ENCODE assay signal across 10 mouse cellular contexts in the genomic region with DNA sequence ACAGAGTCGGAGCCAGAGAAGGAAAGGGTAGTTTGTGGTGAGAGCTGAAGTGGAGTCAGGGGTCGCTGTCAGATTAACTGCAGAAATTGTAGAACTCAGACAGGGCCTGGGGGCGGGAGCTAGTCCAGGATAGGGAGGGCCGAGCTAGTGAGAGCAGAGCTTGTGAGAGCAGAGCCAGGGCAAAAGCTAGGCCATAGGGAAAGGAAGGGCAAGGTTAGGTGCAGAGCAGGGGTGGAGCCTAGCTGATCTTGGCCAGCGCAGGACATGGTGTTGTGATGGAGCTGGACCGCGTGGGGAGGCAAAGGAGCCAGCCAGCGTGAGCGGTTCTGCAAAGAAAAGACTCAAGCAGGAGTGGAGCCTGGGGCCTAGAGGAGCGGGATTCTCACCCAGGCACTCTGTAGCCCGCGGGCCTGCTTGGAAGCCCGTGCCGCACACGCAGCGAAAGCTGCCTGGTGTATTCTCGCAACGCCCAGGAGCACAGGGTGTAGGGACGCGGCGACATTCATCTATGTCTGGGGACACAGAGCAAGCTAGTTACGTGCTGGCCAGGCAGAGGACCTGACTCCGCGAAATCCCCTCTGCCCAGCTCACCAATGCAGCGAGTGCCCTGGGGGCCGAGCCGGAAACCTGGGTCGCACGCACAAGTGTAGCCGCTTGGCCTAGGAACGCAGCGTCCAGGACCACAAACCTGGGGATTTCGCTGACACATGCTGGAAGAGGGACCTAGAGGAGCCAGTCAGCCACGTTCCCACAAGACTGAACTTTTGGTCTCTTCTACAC. TPM values are rescaled to one million over a fixed set of nuclear protein-coding genes. Genes with fewer than 3 reads are reported as not detected.
DNase-seq lines count a peak whose midpoint lies in the region; ATAC-seq lines count a peak whose summit lies in the region.
"Had no signal": no experiment of that assay in that cellular context is flagged by ENCODE, and none has a peak within 500 bp of the region (broad histone marks: within the 10 kb centered on the region; RNA-seq: fewer than 3 reads in every experiment).

No protein-coding gene starts in this region.

- no peak overlapping the region for H3K4me3 ChIP-seq in neural tube, embryonic 11.5 days (ENCODE audit: low read depth, low read length)
- H3K4me3 ChIP-seq in lung, embryonic 16.5 days (ENCODE audit: low read length), result peak overlapping the region; percentile 35; the same call in 1 of the 2 replicates

- no peak for ATAC-seq in neural tube, embryonic 11.5 days (ENCODE audit: insufficient read depth, low FRiP score, low TSS enrichment)
- no peak for ATAC-seq in lung, embryonic 16.5 days (ENCODE audit: low read depth)
- ATAC-seq: Patski had no signal

- peaks cover 66% of the 10 kb centered on the region for H3K27me3 ChIP-seq in neural tube, embryonic 11.5 days (ENCODE audit: control insufficient read depth, insufficient read depth, low read length)
- H3K27me3 ChIP-seq in lung, embryonic 16.5 days (ENCODE audit: control insufficient read depth, insufficient read depth, low read depth, low read length), result peaks cover 17% of the 10 kb centered on the region
- H3K27me3 ChIP-seq: Patski had no signal

- no peak overlapping the region for H3K27ac ChIP-seq in neural tube, embryonic 11.5 days (ENCODE audit: low read depth, low read length)
- H3K27ac ChIP-seq in lung, embryonic 16.5 days (ENCODE audit: low read length), result peak overlapping the region; percentile 49; the same call in 1 of the 2 replicates

- H3K4me2 ChIP-seq in neural tube, embryonic 11.5 days (ENCODE audit: low read depth), result peak overlapping the region; percentile 40
- peak overlapping the region; percentile 50 for H3K4me2 ChIP-seq in lung, embryonic 16.5 days (ENCODE audit: low read depth, low read length)

- H3K9me3 ChIP-seq in neural tube, embryonic 11.5 days (ENCODE audit: control insufficient read depth, low read length), result no peaks in the 10 kb centered on the region
- H3K9me3 ChIP-seq in lung, embryonic 16.5 days (ENCODE audit: control insufficient read depth, low read length), result no peaks in the 10 kb centered on the region

- H3K9ac ChIP-seq in neural tube, embryonic 11.5 days (ENCODE audit: low read length), result no peak overlapping the region; the same call in 1 of the 2 replicates
- peak overlapping the region; percentile 16; the same call in 1 of the 2 replicates for H3K9ac ChIP-seq in lung, embryonic 16.5 days (ENCODE audit: low read length)

- intact Hi-C loops in gastrocnemius, postnatal 36 days (cut with DNase I), result no loop called here

- 24% methylated on average over 34 of the region's 34 CpGs for WGBS in neural tube, embryonic 11.5 days
- 47% methylated on average over 34 of the region's 34 CpGs for WGBS in lung, embryonic 16.5 days

- H3K36me3 ChIP-seq in neural tube, embryonic 11.5 days (ENCODE audit: control insufficient read depth, insufficient read depth, low read length), result no peaks in the 10 kb centered on the region
- peaks cover 14% of the 10 kb centered on the region for H3K36me3 ChIP-seq in lung, embryonic 16.5 days (ENCODE audit: control insufficient read depth, insufficient read depth, low read length)

- no peak for DNase-seq in neural tube, embryonic 11.5 days (ENCODE audit: low spot score)
- DNase-seq in neural tube, embryonic 10.5 days (ENCODE audit: extremely low spot score, low spot score), result no peak
- DNase-seq in gastrocnemius, postnatal 36 days, result peak; percentile 47 to 51
- peak; percentile 68 for DNase-seq in kidney, adult 11 months
- DNase-seq in retina, embryonic 14.5 days (ENCODE audit: low spot score), result no peak
- DNase-seq in frontal cortex, adult 2 months (ENCODE audit: extremely low spot score in 1 of 2, low spot score in 1 of 2), result no peak
- no peak for DNase-seq in layer of hippocampus, adult 11-12 months (ENCODE audit: low spot score)

- H3K4me1 ChIP-seq in neural tube, embryonic 11.5 days (ENCODE audit: control insufficient read depth, insufficient read depth, low read length), result peaks cover 8% of the 10 kb centered on the region; the same call in 1 of the 2 replicates
- H3K4me1 ChIP-seq in lung, embryonic 16.5 days (replicated peaks; ENCODE audit: control insufficient read depth, insufficient read depth, low read length), result peaks cover 32% of the 10 kb centered on the region

RNA-seq across cellular contexts. Expression of a gene that starts 11.2 kb away (rescaled TPM):
- 7.0 and 8.0 TPM in 2 replicates for polyA plus RNA-seq in neural tube, embryonic 11.5 days (2014; fragmentation: Nextera tagmentation; extraction: Ambion mirVana)
- 10 to 100 TPM; 62.1 to 65.3 TPM for total RNA-seq in gastrocnemius, postnatal 36 days (2021)
- 107 and 127 TPM in 2 replicates for polyA plus RNA-seq in lung, embryonic 16.5 days (2015; fragmentation: Nextera tagmentation; extraction: Ambion mirVana)
- 68.8 and 69.8 TPM in 2 replicates for polyA plus RNA-seq in frontal cortex, adult 2 months (2012; rRNA removed)

RNA-seq across cellular contexts. Expression of a gene that starts 29.5 kb away (rescaled TPM):
- 52.8 and 55.2 TPM in 2 replicates for polyA plus RNA-seq in neural tube, embryonic 11.5 days (2014; fragmentation: Nextera tagmentation; extraction: Ambion mirVana)
- total RNA-seq in gastrocnemius, postnatal 36 days (2021), result 1 to 10 TPM; 1.7 to 2.1 TPM
- 43.6 and 46.2 TPM in 2 replicates for polyA plus RNA-seq in lung, embryonic 16.5 days (2015; fragmentation: Nextera tagmentation; extraction: Ambion mirVana)
- 58.4 and 62.8 TPM in 2 replicates for polyA plus RNA-seq in frontal cortex, adult 2 months (2012; rRNA removed)

RNA-seq across cellular contexts. Expression of a gene that starts 30.9 kb away (rescaled TPM):
- polyA plus RNA-seq in neural tube, embryonic 11.5 days (2014; fragmentation: Nextera tagmentation; extraction: Ambion mirVana), result not detected in 2 replicates
- not detected for total RNA-seq in gastrocnemius, postnatal 36 days (2021)
- polyA plus RNA-seq in lung, embryonic 16.5 days (2015; fragmentation: Nextera tagmentation; extraction: Ambion mirVana), result 0.52 and 1.1 TPM in 2 replicates
- polyA plus RNA-seq in frontal cortex, adult 2 months (2012; rRNA removed), result 0.25 TPM in 1 of 2 replicates, not detected in the other
- total RNA-seq: liver, adult 2 months had no signal
- polyA plus RNA-seq: liver, adult 2 months had no signal

Comparison
In these comparisons a context has a peak if more than half of its experiments do, and no peak if none do; other contexts are left out.
1. DNase-seq: peak in gastrocnemius, postnatal 36 days (2 of 2) and kidney, adult 11 months (single experiment); none in neural tube, embryonic 11.5 days (single experiment), neural tube, embryonic 10.5 days (single experiment), retina, embryonic 14.5 days (single experiment), frontal cortex, adult 2 months (0 of 2) and layer of hippocampus, adult 11-12 months (single experiment).